Mouse (Mus musculus) stomach, postnatal 0 days (tissue): ENCODE results near the gene Esam. TPM values are rescaled to one million over a fixed set of nuclear protein-coding genes. Genes with fewer than 3 reads are reported as not detected.

Experiments
- ATAC-seq: fragments of 200-750 bp; cut with Nextera tagmentation; 2 replicates; pipeline ENCODE4 v1.8.0; 2017; ENCODE audit not compliant: low FRiP score, low TSS enrichment
- DNase-seq: peaks from one replicate; pipeline ENCODE4 v3.0.0-alpha.2; 2016; ENCODE audit warnings: low spot score
- H3K27ac ChIP-seq: fragments of 300-500 bp; sonication (generic); replicated peaks from 2 replicates; pipeline ENCODE4 v1.5.1; 2014; ENCODE audit warnings: mild to moderate bottlenecking, control low read depth
- H3K27me3 ChIP-seq: fragments of 300-500 bp; sonication (generic); 2 replicates; pipeline ENCODE4 v1.6.1; 2014; ENCODE audit warnings: low read length; ENCODE audit not compliant: control insufficient read depth, insufficient read depth
- H3K36me3 ChIP-seq: fragments of 300-500 bp; sonication (generic); 2 replicates; pipeline ENCODE4 v1.6.1; 2014; ENCODE audit warnings: low read length, mixed read lengths; ENCODE audit not compliant: control insufficient read depth, insufficient read depth
- H3K4me1 ChIP-seq: fragments of 300-500 bp; sonication (generic); replicated peaks from 2 replicates; pipeline ENCODE4 v1.6.1; 2014; ENCODE audit warnings: antibody characterized with exemption; ENCODE audit not compliant: control insufficient read depth, insufficient read depth
- H3K4me2 ChIP-seq: fragments of 300-500 bp; sonication (generic); replicated peaks from 2 replicates; pipeline ENCODE4 v1.6.1; 2014; ENCODE audit warnings: low read depth, mild to moderate bottlenecking, control low read depth, moderate library complexity
- H3K4me3 ChIP-seq: fragments of 300-500 bp; sonication (generic); 2 replicates; pipeline ENCODE4 v1.5.1; 2014; ENCODE audit warnings: low read depth, low read length, control low read depth
- H3K9ac ChIP-seq: fragments of 300-500 bp; sonication (generic); 2 replicates; pipeline ENCODE4 v1.6.1; 2014; ENCODE audit warnings: mild to moderate bottlenecking, low read length, control low read depth, mixed read lengths
- H3K9me3 ChIP-seq: fragments of 300-500 bp; sonication (generic); 2 replicates; pipeline ENCODE4 v1.6.1; 2016; ENCODE audit warnings: low read length; ENCODE audit not compliant: control insufficient read depth
- CTCF ChIP-seq: IDR thresholded peaks from 2 replicates; pipeline ENCODE4 v1.5.1; 2016; ENCODE audit warnings: antibody characterized with exemption, low read depth, mild to moderate bottlenecking, moderate library complexity
- EP300 ChIP-seq: optimal IDR thresholded peaks from 2 replicates; pipeline ENCODE3; 2016; ENCODE audit warnings: antibody characterized with exemption
- WGBS: fragments of 180-500 bp; shearing (Covaris S2); extraction: QIAGEN DNeasy Blood & Tissue Kit; methylation state at CpG from one replicate; pipeline ENCODE4 v1.1.7; 2014; 5-methylcytosine and 5-hydroxymethylcytosine counted together
- polyA plus RNA-seq: library from polyadenylated mRNA; unstranded; fragments of >200 nt; fragmentation: Nextera tagmentation; extraction: Ambion mirVana; gene quantifications from 2 replicates; pipeline ENCODE4 v1.2.1, GENCODE M21; 2015

The Esam gene
- polyA plus RNA-seq = 28.2 and 30.5 TPM in 2 replicates

- WGBS = 22% methylated on average over 41 of the region's 41 CpGs
- DNase-seq (peak; percentile 71), ATAC-seq (peak; percentile 39; the same call in 1 of the 2 replicates)
- Histone ChIP-seq H3K9me3 (no peaks in the 10 kb centered on the region), H3K4me3 (peak within 1 kb of the TSS; percentile 19), H3K4me2 (peak within 1 kb of the TSS; percentile 43), H3K27ac (peak within 1 kb of the TSS; percentile 77), H3K9ac (peak within 1 kb of the TSS; percentile 45), H3K4me1 (no peaks in the 10 kb centered on the region), H3K36me3 (peaks cover 4% of the 10 kb centered on the region), H3K27me3 (no peaks in the 10 kb centered on the region)
- no peak for TF ChIP-seq CTCF
- TF ChIP-seq EP300 = no peak
Measured at GRCm38 (mm10) chr9:37527396-37528224, at the start of gene Esam. Gene Esam (plus strand): TSS chr9:37528078.

GRCm38 (mm10) chr9:37485146-37485545 lies 42.7 kb upstream of the Esam start:
- Histone ChIP-seq H3K27me3 (no peaks in the 10 kb centered on the region), H3K4me2 (no peak overlapping the region), H3K27ac (no peak overlapping the region), H3K9ac (no peak overlapping the region), H3K9me3 (no peaks in the 10 kb centered on the region), H3K4me3 (no peak overlapping the region), H3K36me3 (no peaks in the 10 kb centered on the region), H3K4me1 (no peaks in the 10 kb centered on the region)
- no peak for ATAC-seq
- no peak for DNase-seq
- no peak for TF ChIP-seq EP300
- TF ChIP-seq CTCF = no peak
- WGBS = 69% methylated on average over 5 of the region's 5 CpGs

GRCm38 (mm10) chr9:37488041-37488440 lies 39.8 kb upstream of the Esam start:
- 31% methylated on average over 4 of the region's 4 CpGs for WGBS
- Histone ChIP-seq H3K4me2 (peak overlapping the region; percentile 92), H3K9ac (no peak overlapping the region), H3K36me3 (no peaks in the 10 kb centered on the region), H3K9me3 (no peaks in the 10 kb centered on the region), H3K27ac (peak overlapping the region; percentile 100), H3K4me3 (peak overlapping the region; percentile 100), H3K4me1 (no peaks in the 10 kb centered on the region), H3K27me3 (no peaks in the 10 kb centered on the region)
- TF ChIP-seq EP300 = no peak
- no peak for TF ChIP-seq CTCF
- ATAC-seq = no peak
- DNase-seq = no peak

- no peaks in the 10 kb centered on the region for H3K4me1 ChIP-seq
- H3K4me3 ChIP-seq = peak within 1 kb of the TSS; percentile 100
- TF ChIP-seq CTCF (no peak), EP300 (no peak)
- H3K36me3 ChIP-seq = no peaks in the 10 kb centered on the region
- H3K9ac ChIP-seq = peak within 1 kb of the TSS; percentile 92
- peak; percentile 96 for ATAC-seq
- no peaks in the 10 kb centered on the region for H3K27me3 ChIP-seq
- H3K27ac ChIP-seq = peak within 1 kb of the TSS; percentile 100
- DNase-seq = peak; percentile 91
- H3K9me3 ChIP-seq = no peaks in the 10 kb centered on the region
- WGBS = under 1% methylated on average over 37 of the region's 44 CpGs
- H3K4me2 ChIP-seq = peak within 1 kb of the TSS; percentile 92
Measured at GRCm38 (mm10) chr9:37488611-37489396, 39.1 kb upstream of the Esam start, which contains the start of gene Msantd2. Gene Msantd2 (plus strand): TSS chr9:37489319.

- Histone ChIP-seq H3K4me3 (peak overlapping the region; percentile 100), H3K36me3 (no peaks in the 10 kb centered on the region), H3K4me1 (no peaks in the 10 kb centered on the region), H3K27ac (peak overlapping the region; percentile 100), H3K27me3 (no peaks in the 10 kb centered on the region), H3K9ac (peak overlapping the region; percentile 92), H3K4me2 (peak overlapping the region; percentile 92), H3K9me3 (no peaks in the 10 kb centered on the region)
- DNase-seq (peak; percentile 57), ATAC-seq (peak; percentile 70)
- peak; percentile 24; the same call in 1 of the 2 replicates for TF ChIP-seq CTCF
- TF ChIP-seq EP300 = no peak
- under 1% methylated on average over 50 of the region's 75 CpGs for WGBS
Measured at GRCm38 (mm10) chr9:37489446-37490120, 38.3 kb upstream of the Esam start.
